Mouse (Mus musculus) limb, embryonic 11.5 days (tissue): ENCODE results near the gene Cldn10. TPM values are rescaled to one million over a fixed set of nuclear protein-coding genes. Genes with fewer than 3 reads are reported as not detected.

Source experiments
- ATAC-seq: fragments of 200-750 bp; cut with Nextera tagmentation; 2 replicates; pipeline ENCODE4 v1.8.0; 2017; ENCODE audit warnings: low read depth; ENCODE audit not compliant: insufficient number of reproducible peaks, low FRiP score, low TSS enrichment
- DNase-seq: peaks from one replicate; pipeline ENCODE4 v3.0.0-alpha.2; 2015; ENCODE audit warnings: low spot score
- H3K27ac ChIP-seq: fragments of 300-500 bp; sonication (generic); replicated peaks from 2 replicates; pipeline ENCODE4 v1.5.1; 2014; ENCODE audit warnings: low read depth, mild to moderate bottlenecking, low read length
- H3K27me3 ChIP-seq: fragments of 300-500 bp; sonication (generic); 2 replicates; pipeline ENCODE4 v1.6.1; 2014; ENCODE audit warnings: mild to moderate bottlenecking, low read length, mixed read lengths; ENCODE audit not compliant: control insufficient read depth, insufficient read depth
- H3K36me3 ChIP-seq: fragments of 300-500 bp; sonication (generic); 2 replicates; pipeline ENCODE4 v1.6.1; 2014; ENCODE audit warnings: mild to moderate bottlenecking, low read length, moderate library complexity, mixed read lengths; ENCODE audit not compliant: control insufficient read depth, insufficient read depth
- H3K4me1 ChIP-seq: fragments of 300-500 bp; sonication (generic); 2 replicates; pipeline ENCODE4 v1.6.1; 2014; ENCODE audit warnings: low read length, mixed read lengths; ENCODE audit not compliant: control insufficient read depth, insufficient read depth
- H3K4me2 ChIP-seq: fragments of 300-500 bp; sonication (generic); 2 replicates; pipeline ENCODE4 v1.6.1; 2014; ENCODE audit warnings: low read depth, mild to moderate bottlenecking, moderate library complexity; ENCODE audit not compliant: severe bottlenecking
- H3K4me3 ChIP-seq: fragments of 300-500 bp; sonication (generic); 2 replicates; pipeline ENCODE4 v1.5.1; 2014; ENCODE audit warnings: low read depth, low read length
- H3K9ac ChIP-seq: fragments of 300-500 bp; sonication (generic); 2 replicates; pipeline ENCODE4 v1.6.1; 2014; ENCODE audit warnings: mild to moderate bottlenecking, low read length
- H3K9me3 ChIP-seq: fragments of 300-500 bp; sonication (generic); 2 replicates; pipeline ENCODE4 v1.6.1; 2016; ENCODE audit warnings: low read length; ENCODE audit not compliant: control insufficient read depth
- WGBS: fragments of 180-500 bp; shearing (Covaris S2); extraction: QIAGEN DNeasy Blood & Tissue Kit; methylation state at CpG from one replicate; pipeline ENCODE4 v1.1.7; 2014; 5-methylcytosine and 5-hydroxymethylcytosine counted together
- polyA plus RNA-seq: library from polyadenylated mRNA; unstranded; fragments of >200 nt; fragmentation: Nextera tagmentation; extraction: Ambion mirVana; gene quantifications from 2 replicates; pipeline ENCODE4 v1.2.1, GENCODE M21; 2014

The Cldn10 gene
- polyA plus RNA-seq, 1 experiment from 2014 or later: 1.2 TPM

- Histone ChIP-seq H3K27ac (no peak overlapping the region), H3K9me3 (no peaks in the 10 kb centered on the region), H3K27me3 (no peaks in the 10 kb centered on the region), H3K4me3 (no peak overlapping the region), H3K4me2 (no peak overlapping the region), H3K4me1 (peaks cover 2% of the 10 kb centered on the region; the same call in 1 of the 2 replicates), H3K36me3 (no peaks in the 10 kb centered on the region), H3K9ac (no peak overlapping the region)
- no peak for ATAC-seq
- 89% methylated on average over 11 of the region's 11 CpGs for WGBS
- DNase-seq: no peak
Observed at GRCm38 (mm10) chr14:118836145-118836544, 48.4 kb downstream of the Cldn10 start.

DNA sequence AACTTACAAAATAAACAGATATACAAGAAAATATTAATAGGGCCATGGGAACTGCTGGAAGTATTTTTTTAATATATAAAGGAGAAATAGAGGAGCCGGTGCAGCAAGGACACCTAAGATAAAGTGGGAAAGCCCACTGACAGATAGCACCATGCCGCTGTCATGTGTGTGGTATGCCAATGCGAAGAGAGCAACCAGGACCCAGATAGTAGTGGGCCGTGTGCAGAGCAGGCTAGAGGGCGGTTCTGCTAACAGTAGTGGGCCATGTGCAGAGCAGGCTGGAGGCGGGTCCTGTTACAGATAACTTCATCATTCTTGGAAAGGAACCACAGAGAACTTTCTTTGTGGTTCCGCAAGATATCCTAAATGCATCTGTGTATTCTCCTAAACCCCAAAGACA, 49.0 kb downstream of the Cldn10 start:
- Histone ChIP-seq H3K36me3 (no peaks in the 10 kb centered on the region), H3K4me2 (no peak overlapping the region), H3K27ac (no peak overlapping the region), H3K4me3 (no peak overlapping the region), H3K27me3 (no peaks in the 10 kb centered on the region), H3K9ac (no peak overlapping the region), H3K4me1 (peaks cover 2% of the 10 kb centered on the region; the same call in 1 of the 2 replicates), H3K9me3 (no peaks in the 10 kb centered on the region)
- WGBS: 95% methylated on average over 7 of the region's 7 CpGs
- DNase-seq (no peak), ATAC-seq (no peak)

DNA sequence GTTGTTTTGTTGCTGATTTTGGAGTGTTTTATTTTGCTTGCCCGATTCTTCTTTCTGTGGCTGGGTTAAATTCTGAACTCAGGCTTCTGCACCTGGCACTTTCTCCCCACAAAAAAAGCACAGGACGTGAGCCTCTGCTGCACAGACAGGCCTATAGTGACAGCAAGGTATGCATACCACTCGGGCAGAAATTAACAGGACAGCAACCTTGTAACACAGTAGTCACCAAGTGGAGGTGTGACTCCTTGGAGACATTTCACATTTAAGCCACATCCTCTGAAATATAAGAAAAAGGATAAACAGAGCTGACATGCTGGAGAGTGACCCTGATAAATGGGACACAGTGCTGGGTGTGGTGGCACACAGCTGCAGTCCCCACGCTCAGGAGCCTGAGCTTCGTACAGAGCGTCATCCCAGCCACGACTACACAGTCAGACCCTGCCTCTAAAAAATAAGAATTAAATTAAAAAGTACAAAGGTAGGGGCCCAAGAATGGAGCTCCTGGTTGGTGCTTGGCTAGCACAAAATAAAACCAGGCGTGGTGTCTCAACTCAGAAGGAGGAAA, 50.9 kb downstream of the Cldn10 start:
- ATAC-seq: no peak
- Histone ChIP-seq H3K36me3 (no peaks in the 10 kb centered on the region), H3K9me3 (no peaks in the 10 kb centered on the region), H3K27me3 (no peaks in the 10 kb centered on the region), H3K27ac (no peak overlapping the region), H3K4me2 (no peak overlapping the region), H3K4me1 (peaks cover 2% of the 10 kb centered on the region; the same call in 1 of the 2 replicates), H3K4me3 (no peak overlapping the region), H3K9ac (no peak overlapping the region)
- 79% methylated on average over 8 of the region's 8 CpGs for WGBS
- no peak for DNase-seq

DNA sequence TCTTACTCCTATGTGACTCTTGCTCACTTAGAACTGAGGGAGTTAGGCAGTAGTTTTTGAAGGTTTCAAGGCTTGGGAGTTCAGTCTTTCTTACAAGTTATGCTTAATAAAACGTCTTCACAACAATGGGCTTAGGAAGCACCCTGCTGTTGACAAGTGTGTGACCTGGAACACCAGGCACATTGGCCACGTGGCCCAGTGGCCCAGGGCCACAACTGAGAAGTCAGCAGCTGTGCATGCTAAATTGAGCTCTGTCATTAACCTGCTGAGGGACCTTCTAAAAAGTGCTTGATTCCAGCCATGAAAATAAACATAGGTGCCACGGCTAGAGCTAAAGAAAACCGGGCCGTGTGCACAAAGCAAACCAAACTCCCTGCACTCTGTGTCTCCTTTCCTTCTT, 51.7 kb downstream of the Cldn10 start:
- WGBS: 57% methylated on average over 5 of the region's 5 CpGs
- Histone ChIP-seq H3K27ac (no peak overlapping the region), H3K27me3 (no peaks in the 10 kb centered on the region), H3K4me2 (no peak overlapping the region), H3K4me1 (peaks cover 2% of the 10 kb centered on the region; the same call in 1 of the 2 replicates), H3K36me3 (no peaks in the 10 kb centered on the region), H3K4me3 (no peak overlapping the region), H3K9ac (no peak overlapping the region; the same call in 1 of the 2 replicates), H3K9me3 (no peaks in the 10 kb centered on the region)
- DNase-seq (no peak), ATAC-seq (no peak)

DNA sequence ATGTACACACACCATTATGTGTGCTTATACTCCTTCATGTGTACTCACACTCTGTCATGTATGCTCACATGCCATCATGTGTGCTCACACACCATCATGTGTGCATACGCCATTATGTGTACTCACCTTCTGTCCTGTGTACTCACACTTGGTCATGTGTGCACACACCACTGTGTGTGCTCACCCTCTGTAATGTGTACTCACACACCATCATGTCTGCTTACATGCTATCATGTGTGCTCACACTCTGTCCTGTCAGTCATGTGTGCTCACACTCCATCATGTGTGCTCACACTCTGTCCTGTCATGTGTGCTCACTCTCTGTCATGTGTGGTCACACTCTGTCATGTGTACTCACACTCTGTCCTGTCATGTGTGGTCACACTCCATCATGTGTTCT, 52.3 kb downstream of the Cldn10 start:
- Histone ChIP-seq H3K4me2 (no peak overlapping the region), H3K9me3 (no peaks in the 10 kb centered on the region), H3K4me1 (no peaks in the 10 kb centered on the region), H3K4me3 (no peak overlapping the region), H3K27me3 (no peaks in the 10 kb centered on the region), H3K27ac (no peak overlapping the region), H3K9ac (no peak overlapping the region), H3K36me3 (no peaks in the 10 kb centered on the region)
- DNase-seq (no peak), ATAC-seq (no peak)
- 100% methylated on average over 1 of the region's 1 CpGs for WGBS

- H3K4me3 ChIP-seq: no peak overlapping the region
- H3K9ac ChIP-seq: no peak overlapping the region
- no peaks in the 10 kb centered on the region for H3K9me3 ChIP-seq
- no peaks in the 10 kb centered on the region for H3K4me1 ChIP-seq
- 87% methylated on average over 3 of the region's 3 CpGs for WGBS
- DNase-seq (no peak), ATAC-seq (no peak)
- no peak overlapping the region for H3K27ac ChIP-seq
- no peaks in the 10 kb centered on the region for H3K36me3 ChIP-seq
- no peaks in the 10 kb centered on the region for H3K27me3 ChIP-seq
- no peak overlapping the region for H3K4me2 ChIP-seq
Observed at GRCm38 (mm10) chr14:118842353-118842752, 54.6 kb downstream of the Cldn10 start.

GRCm38 (mm10) chr14:118846834-118847233, 59.1 kb downstream of the Cldn10 start:
- Histone ChIP-seq H3K36me3 (no peaks in the 10 kb centered on the region), H3K9ac (no peak overlapping the region), H3K4me3 (no peak overlapping the region), H3K27me3 (no peaks in the 10 kb centered on the region), H3K27ac (no peak overlapping the region), H3K4me2 (no peak overlapping the region), H3K4me1 (no peaks in the 10 kb centered on the region), H3K9me3 (no peaks in the 10 kb centered on the region)
- DNase-seq (no peak), ATAC-seq (no peak)
- 98% methylated on average over 10 of the region's 10 CpGs for WGBS

GRCm38 (mm10) chr14:118848171-118848570, 60.5 kb downstream of the Cldn10 start:
- no peaks in the 10 kb centered on the region for H3K4me1 ChIP-seq
- H3K9me3 ChIP-seq: no peaks in the 10 kb centered on the region
- ATAC-seq (no peak), DNase-seq (no peak)
- H3K27ac ChIP-seq: no peak overlapping the region
- no peak overlapping the region for H3K4me2 ChIP-seq
- no peak overlapping the region for H3K9ac ChIP-seq
- WGBS: 81% methylated on average over 7 of the region's 7 CpGs
- H3K36me3 ChIP-seq: no peaks in the 10 kb centered on the region
- no peaks in the 10 kb centered on the region for H3K27me3 ChIP-seq
- H3K4me3 ChIP-seq: no peak overlapping the region
